Mouse (Mus musculus) lung, embryonic 15.5 days (tissue): ENCODE data around the gene Rabep1. TPM values are rescaled to one million over a fixed set of nuclear protein-coding genes. Genes with fewer than 3 reads are reported as not detected.
"Not testable (repeated sequence)": the region's sequence is repeated elsewhere in the genome, so short reads cannot be mapped to it uniquely, and the experiment has no call there.

Source experiments
- ATAC-seq: fragments of 200-750 bp; cut with Nextera tagmentation; 2 replicates; pipeline ENCODE4 v1.8.0; 2017; ENCODE audit warnings: moderate number of reproducible peaks, borderline replicate concordance; ENCODE audit not compliant: low FRiP score, low TSS enrichment; ENCODE audit errors: extremely low read depth
- H3K27ac ChIP-seq: fragments of 300-500 bp; sonication (generic); 2 replicates; pipeline ENCODE4 v1.5.1; 2015; ENCODE audit warnings: moderate library complexity, mild to moderate bottlenecking, inconsistent platforms
- H3K27me3 ChIP-seq: fragments of 300-500 bp; sonication (generic); 2 replicates; pipeline ENCODE4 v1.6.1; 2015; ENCODE audit warnings: inconsistent platforms
- H3K36me3 ChIP-seq: fragments of 300-500 bp; sonication (generic); 2 replicates; pipeline ENCODE4 v1.6.1; 2015; ENCODE audit warnings: inconsistent platforms
- H3K4me1 ChIP-seq: fragments of 300-500 bp; sonication (generic); 2 replicates; pipeline ENCODE4 v1.6.1; 2015; ENCODE audit warnings: inconsistent platforms
- H3K4me2 ChIP-seq: fragments of 300-500 bp; sonication (generic); 2 replicates; pipeline ENCODE4 v1.6.1; 2015; ENCODE audit warnings: inconsistent platforms, mild to moderate bottlenecking, moderate library complexity
- H3K4me3 ChIP-seq: fragments of 300-500 bp; sonication (generic); 2 replicates; pipeline ENCODE4 v1.5.1; 2015; ENCODE audit warnings: mild to moderate bottlenecking, inconsistent platforms
- H3K9ac ChIP-seq: fragments of 300-500 bp; sonication (generic); 2 replicates; pipeline ENCODE4 v1.6.1; 2015; ENCODE audit warnings: inconsistent platforms
- H3K9me3 ChIP-seq: fragments of 300-500 bp; sonication (generic); 2 replicates; pipeline ENCODE4 v1.6.1; 2016; ENCODE audit warnings: inconsistent platforms
- WGBS: fragments of 180-500 bp; shearing (Covaris S2); methylation state at CpG from one replicate; pipeline ENCODE4 v1.1.7; 2015; 5-methylcytosine and 5-hydroxymethylcytosine counted together
- polyA plus RNA-seq: library from polyadenylated mRNA; unstranded; fragments of >200 nt; fragmentation: Nextera tagmentation; extraction: Ambion mirVana; gene quantifications from 2 replicates; pipeline ENCODE4 v1.2.1, GENCODE M21; 2015

Gene Rabep1
- polyA plus RNA-seq, 1 experiment from 2014 or later: 29.9 TPM

DNA sequence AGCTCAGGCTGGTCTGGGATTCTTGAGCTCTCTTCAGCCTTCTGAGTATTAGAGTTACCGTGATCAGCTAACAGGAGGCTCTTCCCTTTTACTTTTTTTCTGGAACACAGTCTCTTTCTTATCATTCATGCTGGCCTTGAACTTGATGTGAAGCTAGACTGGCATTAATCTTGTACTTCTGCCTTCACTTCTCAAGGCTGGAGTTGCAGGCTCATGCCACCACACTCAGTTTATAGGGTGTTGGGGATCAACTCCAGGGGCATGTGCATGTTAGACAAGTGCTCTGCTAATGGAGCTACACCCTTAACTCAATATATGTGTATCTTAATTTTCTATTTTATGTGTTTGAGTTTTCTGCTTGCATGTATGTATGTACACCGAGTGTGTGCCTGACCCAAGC is 25.2 kb downstream of the Rabep1 start:
- Histone ChIP-seq H3K4me1 (peaks cover 13% of the 10 kb centered on the region), H3K9me3 (no peaks in the 10 kb centered on the region), H3K27me3 (no peaks in the 10 kb centered on the region), H3K4me3 (no peak overlapping the region), H3K9ac (no peak overlapping the region), H3K4me2 (no peak overlapping the region), H3K36me3 (no peaks in the 10 kb centered on the region), H3K27ac (no peak overlapping the region)
- 85% methylated on average over 2 of the region's 2 CpGs for WGBS
- no peak for ATAC-seq

DNA sequence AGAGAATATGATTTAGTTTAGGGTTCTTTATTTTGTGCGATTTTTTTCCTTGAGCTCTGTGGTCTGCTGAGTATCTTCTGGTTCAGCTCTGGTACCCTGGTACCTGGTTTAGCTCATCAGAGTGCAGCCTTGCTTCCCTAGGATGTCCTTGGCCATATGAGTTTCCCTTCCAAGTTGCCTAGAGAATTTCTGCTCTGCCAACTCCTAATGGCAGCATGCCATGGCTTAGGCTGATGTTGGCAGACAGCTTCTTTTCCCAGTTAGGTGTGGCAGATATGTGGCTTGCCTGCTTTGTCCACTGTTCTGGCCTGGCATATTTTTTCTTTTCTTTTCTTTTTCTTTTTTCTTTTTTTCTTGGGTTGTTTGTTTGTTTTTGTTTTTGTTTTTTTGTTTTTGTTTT is 25.8 kb downstream of the Rabep1 start:
- H3K27me3 ChIP-seq: no peaks in the 10 kb centered on the region
- H3K9me3 ChIP-seq: no peaks in the 10 kb centered on the region
- no peak overlapping the region for H3K9ac ChIP-seq
- no peak overlapping the region for H3K4me2 ChIP-seq
- H3K36me3 ChIP-seq: no peaks in the 10 kb centered on the region
- H3K4me1 ChIP-seq: peaks cover 13% of the 10 kb centered on the region
- H3K4me3 ChIP-seq: no peak overlapping the region
- no peak for ATAC-seq
- no peak overlapping the region for H3K27ac ChIP-seq
- WGBS: 91% methylated on average over 1 of the region's 1 CpGs

- no peak overlapping the region for H3K27ac ChIP-seq
- whole genome bisulfite sequencing: 90% methylated on average over 1 of the region's 1 CpGs
- no peaks in the 10 kb centered on the region for H3K27me3 ChIP-seq
- H3K36me3 ChIP-seq: no peaks in the 10 kb centered on the region
- no peak overlapping the region for H3K4me2 ChIP-seq
- ATAC-seq: no peak
- H3K9me3 ChIP-seq: no peaks in the 10 kb centered on the region
- H3K4me3 ChIP-seq: no peak overlapping the region
- no peak overlapping the region for H3K9ac ChIP-seq
- H3K4me1 ChIP-seq: peaks cover 13% of the 10 kb centered on the region
Observed at GRCm38 (mm10) chr11:70871110-70871509, 26.5 kb downstream of the Rabep1 start.

DNA sequence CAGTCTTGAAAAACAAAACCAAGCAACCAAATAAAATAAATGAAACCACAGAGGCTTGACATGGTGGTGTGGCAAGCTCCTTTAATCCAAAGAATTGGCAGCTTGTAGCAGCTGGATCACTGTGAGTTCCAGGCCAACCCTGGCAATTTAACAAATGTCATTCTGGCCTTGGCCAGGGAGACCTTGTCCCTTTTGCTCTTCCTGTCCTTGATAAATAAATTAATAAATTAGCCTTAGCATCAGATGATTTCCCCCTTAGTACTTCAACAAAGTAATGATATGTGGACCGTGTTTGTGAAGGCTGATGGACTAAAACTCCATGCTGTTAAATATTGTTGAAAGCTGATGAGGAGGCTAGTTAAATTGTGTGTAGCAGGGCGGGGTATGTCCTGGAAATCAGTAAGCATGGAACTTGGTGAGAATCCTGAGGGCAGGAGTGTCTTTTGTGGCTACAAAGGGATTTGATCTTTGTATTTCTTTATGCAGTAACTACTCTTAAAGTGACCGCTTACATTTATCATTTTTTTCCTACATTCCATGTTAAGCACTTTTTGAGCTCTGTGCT is 27.3 kb downstream of the Rabep1 start:
- Histone ChIP-seq H3K4me2 (no peak overlapping the region), H3K36me3 (no peaks in the 10 kb centered on the region), H3K9ac (no peak overlapping the region), H3K4me1 (peaks cover 13% of the 10 kb centered on the region), H3K9me3 (no peaks in the 10 kb centered on the region), H3K4me3 (no peak overlapping the region), H3K27ac (no peak overlapping the region), H3K27me3 (no peaks in the 10 kb centered on the region)
- ATAC-seq: no peak
- WGBS: 74% methylated on average over 3 of the region's 3 CpGs

DNA sequence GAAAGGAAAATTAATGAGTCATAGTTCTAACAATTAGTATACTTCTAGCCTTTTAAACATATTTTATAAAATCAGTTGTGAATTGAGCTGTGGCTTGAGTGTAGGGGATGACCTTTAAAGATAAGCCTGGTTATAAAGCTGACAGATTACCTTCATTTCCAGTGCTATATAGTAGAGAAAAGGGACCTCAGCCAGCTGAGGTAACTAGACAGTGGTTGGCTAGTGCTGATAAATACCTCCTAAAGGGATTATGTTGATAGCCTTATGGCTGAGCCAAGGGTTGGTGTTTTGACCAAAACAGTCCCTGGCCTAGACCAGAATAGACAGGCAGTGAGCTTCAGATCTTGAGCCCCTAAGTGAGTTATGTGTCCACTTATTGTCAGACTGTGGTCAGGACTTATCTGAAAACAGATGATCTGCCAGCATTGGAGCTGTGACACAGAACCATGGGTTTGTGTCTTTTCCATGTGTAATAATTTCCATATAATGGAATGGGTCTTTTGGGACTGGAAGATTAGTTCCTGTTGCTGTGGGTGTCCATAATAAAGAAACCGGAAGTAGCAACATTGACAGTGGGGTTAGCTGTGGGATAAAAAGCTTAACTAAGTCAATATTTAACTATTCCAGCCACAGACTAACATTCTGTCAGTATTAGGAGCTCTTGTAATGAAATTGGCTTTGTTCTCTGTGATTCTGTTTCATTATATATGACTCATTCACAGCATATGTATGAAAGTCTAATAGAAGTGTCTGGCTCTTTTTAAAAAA is 29.5 kb downstream of the Rabep1 start:
- no peak overlapping the region for H3K4me2 ChIP-seq
- H3K27me3 ChIP-seq: no peaks in the 10 kb centered on the region
- no peak for ATAC-seq
- no peaks in the 10 kb centered on the region; the same call in 1 of the 2 replicates for H3K36me3 ChIP-seq
- no peak overlapping the region for H3K27ac ChIP-seq
- no peak overlapping the region for H3K9ac ChIP-seq
- no peak overlapping the region for H3K4me3 ChIP-seq
- no peaks in the 10 kb centered on the region for H3K9me3 ChIP-seq
- H3K4me1 ChIP-seq: peaks cover 13% of the 10 kb centered on the region
- 51% methylated on average over 1 of the region's 1 CpGs for WGBS

- no peak for ATAC-seq
- H3K4me2 ChIP-seq: no peak overlapping the region
- no peak overlapping the region for H3K9ac ChIP-seq
- no peaks in the 10 kb centered on the region for H3K27me3 ChIP-seq
- H3K4me3 ChIP-seq: no peak overlapping the region
- WGBS: 92% methylated on average over 7 of the region's 7 CpGs
- H3K4me1 ChIP-seq: no peaks in the 10 kb centered on the region
- no peaks in the 10 kb centered on the region; the same call in 1 of the 2 replicates for H3K36me3 ChIP-seq
- H3K27ac ChIP-seq: no peak overlapping the region
- H3K9me3 ChIP-seq: no peaks in the 10 kb centered on the region
Observed at GRCm38 (mm10) chr11:70877670-70878069, 33.1 kb downstream of the Rabep1 start.

- ATAC-seq: no peak
- 86% methylated on average over 3 of the region's 3 CpGs for WGBS
Observed at GRCm38 (mm10) chr11:70882905-70883430, 38.4 kb downstream of the Rabep1 start.

GRCm38 (mm10) chr11:70890643-70891042 is 46.1 kb downstream of the Rabep1 start:
- Histone ChIP-seq H3K4me2 (no peak overlapping the region), H3K9ac (no peak overlapping the region), H3K4me1 (no peaks in the 10 kb centered on the region), H3K9me3 (no peaks in the 10 kb centered on the region), H3K36me3 (peaks cover 34% of the 10 kb centered on the region), H3K27me3 (no peaks in the 10 kb centered on the region), H3K4me3 (no peak overlapping the region), H3K27ac (no peak overlapping the region)
- WGBS: 90% methylated on average over 2 of the region's 2 CpGs
- no peak for ATAC-seq

More at GRCm38 (mm10) chr11:70882905-70883430, 38.4 kb downstream of the Rabep1 start:
- Histone ChIP-seq H3K27me3 (no peaks in the 10 kb centered on the region), H3K4me2 (no peak overlapping the region), H3K27ac (no peak overlapping the region), H3K4me3 (no peak overlapping the region), H3K4me1 (no peaks in the 10 kb centered on the region), H3K9me3 (no peaks in the 10 kb centered on the region), H3K9ac (no peak overlapping the region), H3K36me3 (peaks cover 14% of the 10 kb centered on the region; the same call in 1 of the 2 replicates)

- Histone ChIP-seq H3K9me3 (no peaks in the 10 kb centered on the region), H3K27ac (no peak overlapping the region), H3K36me3 (peaks cover 32% of the 10 kb centered on the region), H3K4me3 (no peak overlapping the region), H3K4me1 (no peaks in the 10 kb centered on the region), H3K9ac (no peak overlapping the region), H3K27me3 (no peaks in the 10 kb centered on the region), H3K4me2 (no peak overlapping the region)
- ATAC-seq: no peak
Observed at GRCm38 (mm10) chr11:70891616-70892015, 47.0 kb downstream of the Rabep1 start.

GRCm38 (mm10) chr11:70897680-70898079 is 53.1 kb downstream of the Rabep1 start:
- 65% methylated on average over 3 of the region's 3 CpGs for WGBS
- H3K27me3 ChIP-seq: no peaks in the 10 kb centered on the region
- no peak overlapping the region for H3K4me3 ChIP-seq
- no peaks in the 10 kb centered on the region for H3K4me1 ChIP-seq
- H3K36me3 ChIP-seq: peaks cover 22% of the 10 kb centered on the region
- no peak overlapping the region for H3K4me2 ChIP-seq
- no peak overlapping the region for H3K9ac ChIP-seq
- H3K27ac ChIP-seq: peak overlapping the region; percentile 63; the same call in 1 of the 2 replicates
- no peak for ATAC-seq
- no peaks in the 10 kb centered on the region for H3K9me3 ChIP-seq

GRCm38 (mm10) chr11:70898182-70898581 is 53.6 kb downstream of the Rabep1 start:
- WGBS: 88% methylated on average over 5 of the region's 5 CpGs
- H3K9me3 ChIP-seq, ATAC-seq, H3K4me3 ChIP-seq, H3K4me1 ChIP-seq, H3K9ac ChIP-seq, H3K4me2 ChIP-seq, H3K27me3 ChIP-seq: not testable (repeated sequence)
- peak overlapping the region; percentile 63 for H3K27ac ChIP-seq
- H3K36me3 ChIP-seq: peaks cover 22% of the 10 kb centered on the region

DNA sequence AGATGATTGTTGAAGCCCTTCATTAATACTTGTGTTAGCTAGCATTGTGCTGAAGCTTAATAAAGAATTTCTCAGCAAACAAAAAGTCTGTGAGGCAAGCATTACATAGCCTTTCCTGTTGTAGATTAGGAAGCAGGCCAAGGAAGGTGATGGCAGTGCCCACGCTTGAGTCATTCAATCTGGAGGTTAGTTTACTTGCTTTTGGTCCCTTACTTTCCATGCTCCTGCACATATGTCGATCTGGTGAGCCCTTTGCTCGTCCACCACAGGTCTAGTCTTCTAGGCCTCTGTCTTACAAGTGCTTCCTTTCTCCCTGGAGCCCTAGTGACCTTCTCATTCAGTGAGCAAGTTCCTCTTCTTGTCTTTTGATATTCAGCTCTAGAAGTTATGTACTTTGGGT is 62.1 kb downstream of the Rabep1 start:
- no peaks in the 10 kb centered on the region for H3K27me3 ChIP-seq
- H3K4me1 ChIP-seq: no peaks in the 10 kb centered on the region
- no peaks in the 10 kb centered on the region for H3K9me3 ChIP-seq
- no peak overlapping the region for H3K27ac ChIP-seq
- 83% methylated on average over 3 of the region's 3 CpGs for WGBS
- no peak for ATAC-seq
- H3K9ac ChIP-seq: no peak overlapping the region
- peaks cover 17% of the 10 kb centered on the region for H3K36me3 ChIP-seq
- no peak overlapping the region for H3K4me3 ChIP-seq
- no peak overlapping the region for H3K4me2 ChIP-seq
